Comparison of ENCODE assay signal across 8 mouse cellular contexts in genomic region chrX:152175284-152175683, GRCm38 (mm10). TPM values are rescaled to one million over a fixed set of nuclear protein-coding genes. Genes with fewer than 3 reads are reported as not detected.
A peak's percentile ranks its signal among the peaks of the same experiment; 100 is the strongest.
DNase-seq lines count a peak whose midpoint lies in the region; ATAC-seq and TF ChIP-seq lines count a peak whose summit lies in the region.

No protein-coding gene starts in this region.

- no peaks in the 10 kb centered on the region for H3K9me3 ChIP-seq in E14TG2a.4 (ENCODE audit: low read length)
- H3K9me3 ChIP-seq in kidney, embryonic 16.5 days (ENCODE audit: low read length): no peaks in the 10 kb centered on the region
- H3K9me3 ChIP-seq in stomach, embryonic 14.5 days (ENCODE audit: control insufficient read depth, low read depth, low read length): no peaks in the 10 kb centered on the region

- 24% methylated on average over 3 of the region's 3 CpGs for WGBS in kidney, embryonic 16.5 days
- WGBS in stomach, embryonic 14.5 days: 39% methylated on average over 3 of the region's 3 CpGs

- no peak overlapping the region for H3K9ac ChIP-seq in kidney, embryonic 16.5 days (replicated peaks; ENCODE audit: low read length)
- H3K9ac ChIP-seq in stomach, embryonic 14.5 days (replicated peaks; ENCODE audit: low read depth, low read length): no peak overlapping the region

- no peak overlapping the region for H3K4me3 ChIP-seq in E14TG2a.4 (replicated peaks; ENCODE audit: low read length)
- no peak overlapping the region for H3K4me3 ChIP-seq in gastrocnemius, adult 2 months
- no peak overlapping the region for H3K4me3 ChIP-seq in kidney, embryonic 16.5 days (ENCODE audit: low read length)
- H3K4me3 ChIP-seq in stomach, embryonic 14.5 days (ENCODE audit: low read depth, low read length): no peak overlapping the region

- 0 out of 2 replicates have a peak, but pooled peaks have one; percentile 44 for ATAC-seq in kidney, embryonic 16.5 days (ENCODE audit: low FRiP score, low TSS enrichment)
- 0 out of 2 replicates have a peak, but pooled peaks have one; percentile 39 for ATAC-seq in stomach, embryonic 14.5 days (ENCODE audit: insufficient number of reproducible peaks, insufficient read depth, low FRiP score, low read depth)

- H3K4me1 ChIP-seq in E14TG2a.4 (replicated peaks; ENCODE audit: low read depth, low read length): no peaks in the 10 kb centered on the region
- no peaks in the 10 kb centered on the region for H3K4me1 ChIP-seq in kidney, embryonic 16.5 days (ENCODE audit: insufficient read depth, low read length)
- no peaks in the 10 kb centered on the region for H3K4me1 ChIP-seq in stomach, embryonic 14.5 days (ENCODE audit: control insufficient read depth, insufficient read depth, low read length)

- H3K4me2 ChIP-seq in kidney, embryonic 16.5 days (replicated peaks; ENCODE audit: low read depth, low read length): no peak overlapping the region
- no peak overlapping the region for H3K4me2 ChIP-seq in stomach, embryonic 14.5 days (replicated peaks; ENCODE audit: low read depth, low read length)

- H3K36me3 ChIP-seq in E14TG2a.4 (ENCODE audit: insufficient read depth, low read length): no peaks in the 10 kb centered on the region
- no peaks in the 10 kb centered on the region for H3K36me3 ChIP-seq in kidney, embryonic 16.5 days (ENCODE audit: insufficient read depth, low read length)
- no peaks in the 10 kb centered on the region for H3K36me3 ChIP-seq in stomach, embryonic 14.5 days (ENCODE audit: control insufficient read depth, insufficient read depth, low read length)

- peak; percentile 40 for DNase-seq in heart, adult 8-10 months (ENCODE audit: low spot score)
- DNase-seq in heart, postnatal 25 days (ENCODE audit: low spot score): no peak
- peak; percentile 66 to 67 for DNase-seq in cerebellum, adult 18-20 months
- DNase-seq in gastrocnemius, adult 2 months: peak; percentile 31
- DNase-seq in lung, postnatal 36 days: peak; percentile 69

- TF ChIP-seq CTCF in E14TG2a.4 (conservative IDR thresholded peaks at IDR 0.05; ENCODE audit: low read length): peak; percentile 56
- peak; percentile 70 for TF ChIP-seq CTCF in gastrocnemius, adult 2 months (IDR thresholded peaks at IDR 0.05)

- intact Hi-C loops in heart, postnatal 25 days (cut with DNase I): loop anchor here (1.0 to 10.0 kb wide), 3 partner anchors 43 to 160 kb away; partner anchors contain the start of genes Ribc1 and Smc1a
- intact Hi-C loops in gastrocnemius, adult 2 months (cut with DNase I): loop anchor here (5.0 kb wide), 2 partner anchors 43 to 57 kb away; partner anchors contain the start of gene Kdm5c

- no peaks in the 10 kb centered on the region for H3K27me3 ChIP-seq in E14TG2a.4 (ENCODE audit: insufficient read depth, low read length)
- H3K27me3 ChIP-seq in kidney, embryonic 16.5 days (ENCODE audit: insufficient read depth, low read length): peaks cover 43% of the 10 kb centered on the region; the same call in 1 of the 2 replicates
- no peaks in the 10 kb centered on the region for H3K27me3 ChIP-seq in stomach, embryonic 14.5 days (ENCODE audit: control insufficient read depth, insufficient read depth, low read length)

- H3K27ac ChIP-seq in gastrocnemius, adult 2 months: no peak overlapping the region
- no peak overlapping the region for H3K27ac ChIP-seq in kidney, embryonic 16.5 days (ENCODE audit: low read length)
- H3K27ac ChIP-seq in stomach, embryonic 14.5 days (ENCODE audit: low read length): no peak overlapping the region

RNA-seq across cellular contexts. Expression of gene Iqsec2, which starts 31.2 kb away (rescaled TPM):
- total RNA-seq in heart, adult 8-10 months (2022): 10 to 100 TPM; 64.3 to 87.0 (median 82.0) TPM
- total RNA-seq in heart, postnatal 25 days (2021): 10 to 100 TPM; 80.6 to 80.7 TPM
- total RNA-seq in gastrocnemius, adult 2 months (2021): 10 to 100 TPM; 12.5 to 33.5 TPM
- polyA plus RNA-seq in kidney, embryonic 16.5 days (2015; fragmentation: Nextera tagmentation; extraction: Ambion mirVana): 5.3 and 6.7 TPM in 2 replicates
- 4.4 and 4.8 TPM in 2 replicates for polyA plus RNA-seq in stomach, embryonic 14.5 days (2014; fragmentation: Nextera tagmentation; extraction: Ambion mirVana)

RNA-seq across cellular contexts. Expression of gene Kdm5c, which starts 57.5 kb away (rescaled TPM):
- total RNA-seq in heart, adult 8-10 months (2022): 10 to 100 TPM; 26.9 to 54.4 (median 37.6) TPM
- 10 to 100 TPM; 29.7 to 55.0 TPM for total RNA-seq in heart, postnatal 25 days (2021)
- total RNA-seq in gastrocnemius, adult 2 months (2021): 10 to 100 TPM; 19.4 to 33.7 TPM
- 50.0 and 51.7 TPM in 2 replicates for polyA plus RNA-seq in kidney, embryonic 16.5 days (2015; fragmentation: Nextera tagmentation; extraction: Ambion mirVana)
- 29.8 and 54.8 TPM in 2 replicates for polyA plus RNA-seq in stomach, embryonic 14.5 days (2014; fragmentation: Nextera tagmentation; extraction: Ambion mirVana)
